Mouse (Mus musculus) heart, adult 2 months (tissue): ENCODE measurements around the gene Slc22a3. TPM values are rescaled to one million over a fixed set of nuclear protein-coding genes. Genes with fewer than 3 reads are reported as not detected.

ENCODE experiments used
- DNase-seq, 2 experiments: peaks; one replicate each; pipeline ENCODE4 v3.0.0; 2021
- H3K27ac ChIP-seq: fragments of 200-600 bp; 2 replicates; pipeline ENCODE4 v1.8.1; 2022
- H3K27me3 ChIP-seq: fragments of 200-500 bp; 2 replicates; pipeline ENCODE4 v1.6.1; 2012; ENCODE audit warnings: mild to moderate bottlenecking, low read length, inconsistent platforms, mixed read lengths; ENCODE audit not compliant: control insufficient read depth, insufficient read depth
- H3K36me3 ChIP-seq: fragments of 200-500 bp; 2 replicates; pipeline ENCODE4 v1.6.1; 2012; ENCODE audit warnings: low read length, inconsistent platforms; ENCODE audit not compliant: control insufficient read depth, insufficient read depth
- H3K4me1 ChIP-seq: fragments of 200-500 bp; 2 replicates; pipeline ENCODE4 v1.6.1; 2011; ENCODE audit warnings: low read length; ENCODE audit not compliant: control insufficient read depth, insufficient read depth
- H3K4me3 ChIP-seq: fragments of 200-600 bp; 2 replicates; pipeline ENCODE4 v1.8.1; 2022
- H3K79me2 ChIP-seq: fragments of 200-500 bp; replicated peaks from 2 replicates; pipeline ENCODE4 v1.6.1; 2012; ENCODE audit warnings: mild to moderate bottlenecking, inconsistent platforms, low read length, moderate library complexity, mixed read lengths; ENCODE audit not compliant: control insufficient read depth, insufficient read depth
- H3K9ac ChIP-seq: fragments of 200-500 bp; 2 replicates; pipeline ENCODE4 v1.6.1; 2012; ENCODE audit warnings: low read depth, mild to moderate bottlenecking, control low read depth, inconsistent platforms, low read length, mixed read lengths
- CTCF ChIP-seq: fragments of 200-600 bp; IDR thresholded peaks from 2 replicates; pipeline ENCODE4 v1.8.1; 2022; ENCODE audit warnings: antibody characterized with exemption, mild to moderate bottlenecking, moderate library complexity
- EP300 ChIP-seq: fragments of 200-500 bp; IDR thresholded peaks from 2 replicates; pipeline ENCODE4 v1.6.1; 2011; ENCODE audit warnings: low read depth, low read length, control low read depth; ENCODE audit not compliant: insufficient read depth
- POLR2A ChIP-seq: fragments of 200-500 bp; IDR thresholded peaks from 2 replicates; pipeline ENCODE4 v1.6.1; 2011; ENCODE audit warnings: mild to moderate bottlenecking, low read depth, low read length, control low read depth; ENCODE audit not compliant: insufficient read depth
- WGBS: fragments of 180-500 bp; shearing (Covaris S2); methylation state at CpG from one replicate; pipeline ENCODE4 v1.1.7; 2018; 5-methylcytosine and 5-hydroxymethylcytosine counted together
- intact Hi-C: fragments of 180-260 bp; cut with DNase I; formaldehyde crosslinking; loops from one replicate; pipeline ENCODE4 v1.15.1; 2025
- polyA plus RNA-seq: library from polyadenylated mRNA; depleted of rRNA; stranded (reverse); fragments of >200 nt; gene quantifications from 2 replicates; pipeline ENCODE4 v1.2.3, GENCODE M21; 2012
- total RNA-seq, 2 experiments: library from RNA; stranded (reverse); gene quantifications; 2 replicates each; pipeline ENCODE4 v1.2.3; 2021

Gene Slc22a3
- total and polyA plus RNA-seq, 3 experiments = 5.6 to 11.3 (median 9.3) TPM

DNA sequence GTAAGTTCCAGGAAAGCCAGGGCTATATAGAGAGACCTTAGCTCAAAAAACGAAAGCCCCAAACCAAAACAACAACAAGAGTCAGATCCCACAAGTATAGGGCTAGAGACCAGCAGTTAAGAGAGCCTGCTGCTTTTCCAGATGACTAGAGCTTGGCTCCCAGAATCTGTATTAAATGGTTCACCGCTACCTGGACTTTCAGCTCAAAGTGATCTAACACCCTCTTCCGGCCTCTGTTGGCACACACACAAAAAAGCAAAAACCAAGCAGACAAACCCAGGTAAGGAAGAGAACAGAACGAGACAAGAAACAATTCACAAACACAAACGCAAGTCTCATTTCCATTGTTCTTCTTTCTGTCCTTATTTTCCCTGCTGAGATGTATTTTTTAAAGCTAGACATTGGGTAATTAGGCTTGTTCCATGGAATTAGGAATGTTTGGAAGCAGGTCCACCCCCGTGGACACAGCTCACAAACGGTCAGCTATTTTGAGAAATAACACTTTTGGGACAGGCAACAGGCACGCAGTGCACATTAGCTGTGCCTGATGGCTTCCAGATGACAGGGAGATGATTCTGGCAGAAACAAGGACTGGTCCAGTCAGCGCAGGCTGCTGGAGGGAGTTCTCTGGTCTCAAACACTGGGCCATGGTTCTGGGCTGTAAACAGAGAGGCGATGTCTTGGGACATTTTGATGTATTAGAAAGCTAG, 95.2 kb downstream of the Slc22a3 start:
- peak overlapping the region; percentile 15; the same call in 1 of the 2 replicates for H3K27ac ChIP-seq
- DNase-seq = peak in 1 of 2 experiments; percentile 69
- H3K9ac ChIP-seq = no peak overlapping the region
- no peaks in the 10 kb centered on the region for H3K79me2 ChIP-seq
- TF ChIP-seq EP300 = peak; percentile 73; the same call in 1 of the 2 replicates
- TF ChIP-seq CTCF = no peak
- WGBS = 43% methylated on average over 10 of the region's 10 CpGs
- peaks cover 4% of the 10 kb centered on the region for H3K4me1 ChIP-seq
- no peak overlapping the region for H3K4me3 ChIP-seq
- H3K27me3 ChIP-seq = no peaks in the 10 kb centered on the region
- H3K36me3 ChIP-seq = no peaks in the 10 kb centered on the region
- intact Hi-C loops = loop anchor here (10.0 kb wide), 1 partner anchor 452 kb away; the partner anchor contains the start of gene Mas1

- intact Hi-C loops = no loop called here
- no peaks in the 10 kb centered on the region for H3K36me3 ChIP-seq
- no peak overlapping the region for H3K27ac ChIP-seq
- H3K4me3 ChIP-seq = no peak overlapping the region
- WGBS = 76% methylated on average over 11 of the region's 11 CpGs
- no peak overlapping the region for H3K9ac ChIP-seq
- H3K4me1 ChIP-seq = peaks cover 2% of the 10 kb centered on the region; the same call in 1 of the 2 replicates
- DNase-seq = no peak
- H3K27me3 ChIP-seq = no peaks in the 10 kb centered on the region
- no peak for TF ChIP-seq EP300
- H3K79me2 ChIP-seq = no peaks in the 10 kb centered on the region
These were observed 98.1 kb downstream of the Slc22a3 start for GRCm38 (mm10) chr17:12409346-12409944.

- DNase-seq = no peak
These were observed 104.1 kb downstream of the Slc22a3 start for GRCm38 (mm10) chr17:12403420-12403819.

DNA sequence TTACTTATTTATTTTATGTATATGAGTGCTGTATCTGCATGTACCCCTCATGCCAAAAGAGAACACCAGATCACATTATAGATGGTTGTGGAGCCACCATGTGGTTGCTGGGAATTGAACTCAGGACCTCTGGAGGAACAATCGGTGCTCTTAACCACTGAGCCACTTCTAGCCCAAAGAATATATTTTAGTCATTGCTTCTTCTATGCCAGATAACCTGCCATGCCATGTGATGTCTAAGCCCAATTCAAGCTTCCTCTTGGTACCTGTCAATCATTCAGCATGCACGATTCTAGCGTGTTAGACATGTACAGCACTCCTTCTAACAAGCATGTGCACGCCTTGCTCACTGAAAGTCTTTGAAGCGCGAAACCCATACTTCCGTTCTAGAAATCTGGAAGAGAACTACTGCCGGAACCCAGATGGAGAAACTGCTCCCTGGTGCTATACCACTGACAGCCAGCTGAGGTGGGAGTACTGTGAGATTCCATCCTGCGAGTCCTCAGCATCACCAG, 111.3 kb downstream of the Slc22a3 start:
- Histone ChIP-seq H3K79me2 (no peaks in the 10 kb centered on the region), H3K27ac (no peak overlapping the region), H3K36me3 (no peaks in the 10 kb centered on the region), H3K9ac (no peak overlapping the region), H3K27me3 (no peaks in the 10 kb centered on the region), H3K4me3 (no peak overlapping the region), H3K4me1 (no peaks in the 10 kb centered on the region)
- 91% methylated on average over 9 of the region's 9 CpGs for WGBS
- no peak for TF ChIP-seq EP300
- no peak for TF ChIP-seq CTCF
- no peak for TF ChIP-seq POLR2A
- no peak for DNase-seq
- intact Hi-C loops = no loop called here

More at GRCm38 (mm10) chr17:12403420-12403819, 104.1 kb downstream of the Slc22a3 start:
- H3K36me3 ChIP-seq = no peaks in the 10 kb centered on the region
- no peaks in the 10 kb centered on the region for H3K27me3 ChIP-seq
- H3K9ac ChIP-seq = no peak overlapping the region
- TF ChIP-seq POLR2A (no peak), CTCF (peak; percentile 58)
- H3K4me1 ChIP-seq = no peaks in the 10 kb centered on the region
- peak overlapping the region; percentile 34; the same call in 1 of the 2 replicates for H3K27ac ChIP-seq
- intact Hi-C loops = no loop called here
- no peak overlapping the region for H3K4me3 ChIP-seq
- WGBS = 39% methylated on average over 7 of the region's 7 CpGs
- H3K79me2 ChIP-seq = no peaks in the 10 kb centered on the region

DNA sequence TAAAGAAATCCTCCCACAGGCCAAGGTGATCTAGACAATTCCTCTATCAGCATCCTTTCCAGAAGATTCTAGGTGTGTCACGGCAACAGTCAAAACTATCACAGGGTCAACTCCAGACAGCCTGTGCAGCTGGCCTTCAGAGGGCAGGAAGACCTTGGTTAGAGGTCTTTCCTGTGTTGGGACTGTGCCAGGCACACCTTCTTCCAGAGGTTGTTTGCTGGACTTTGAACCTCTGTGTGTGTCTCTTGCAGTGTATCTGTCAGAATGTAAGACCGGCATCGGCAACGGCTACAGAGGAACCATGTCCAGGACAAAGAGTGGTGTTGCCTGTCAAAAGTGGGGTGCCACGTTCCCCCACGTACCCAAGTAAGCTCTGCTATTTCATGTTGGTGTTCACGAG, 119.3 kb downstream of the Slc22a3 start:
- intact Hi-C loops = no loop called here
- no peak for DNase-seq
- H3K27ac ChIP-seq = no peak overlapping the region
- no peak overlapping the region for H3K4me3 ChIP-seq
- no peak for TF ChIP-seq CTCF
- TF ChIP-seq POLR2A = no peak
- no peak for TF ChIP-seq EP300
- H3K9ac ChIP-seq = no peak overlapping the region
- H3K79me2 ChIP-seq = no peaks in the 10 kb centered on the region
- 86% methylated on average over 7 of the region's 7 CpGs for WGBS
- H3K27me3 ChIP-seq = no peaks in the 10 kb centered on the region
- H3K4me1 ChIP-seq = no peaks in the 10 kb centered on the region
- no peaks in the 10 kb centered on the region for H3K36me3 ChIP-seq

DNA sequence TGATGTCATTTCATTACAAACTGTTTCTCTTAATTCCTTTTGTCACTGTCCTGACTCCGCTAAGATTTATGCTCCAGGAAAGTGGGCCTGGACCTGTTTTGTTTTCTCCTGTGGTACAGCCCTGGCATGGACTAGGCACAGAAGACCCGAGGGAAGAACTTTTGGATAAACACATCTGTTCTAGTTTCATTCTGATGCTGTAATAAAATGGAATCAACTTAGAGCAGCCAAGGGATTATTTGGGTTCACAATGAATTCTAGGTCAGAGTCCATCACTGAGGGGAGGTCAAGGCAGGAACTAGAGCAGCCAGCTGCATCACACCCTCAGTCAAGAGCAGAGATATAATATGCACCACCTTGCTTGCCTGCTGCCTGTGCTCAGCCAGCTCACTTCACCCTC, 119.7 kb downstream of the Slc22a3 start:
- TF ChIP-seq CTCF = no peak
- TF ChIP-seq POLR2A = no peak
- no peak for TF ChIP-seq EP300
- no peak for DNase-seq
- intact Hi-C loops = no loop called here
- H3K9ac ChIP-seq = no peak overlapping the region
- no peaks in the 10 kb centered on the region for H3K4me1 ChIP-seq
- WGBS = 67% methylated on average over 2 of the region's 2 CpGs
- no peaks in the 10 kb centered on the region for H3K27me3 ChIP-seq
- no peaks in the 10 kb centered on the region for H3K36me3 ChIP-seq
- no peak overlapping the region for H3K27ac ChIP-seq
- H3K4me3 ChIP-seq = no peak overlapping the region
- H3K79me2 ChIP-seq = no peaks in the 10 kb centered on the region
